Mouse (Mus musculus): ENCODE measurements around the gene Smad3.

GRCm38 (mm10) chr9:63658970-63659371 lies 98.8 kb downstream of the Smad3 start:
- TF ChIP-seq CTCF (conservative IDR thresholded peaks at IDR 0.05; ENCODE audit: insufficient read depth, insufficient read length, low read depth, low read length), result no peak
- TF ChIP-seq POLR2A (IDR thresholded peaks at IDR 0.05; ENCODE audit: low read depth, low read length), result no peak
